In genomic region chr6:72872276-72872675, GRCm38 (mm10) we compare ENCODE assay signal across 26 mouse cellular contexts. TPM values are rescaled to one million over a fixed set of nuclear protein-coding genes. Genes with fewer than 3 reads are reported as not detected.
DNase-seq lines count a peak whose midpoint lies in the region; ATAC-seq and TF ChIP-seq lines count a peak whose summit lies in the region.
"Had no signal": no experiment of that assay in that cellular context is flagged by ENCODE, and none has a peak within 500 bp of the region (broad histone marks: within the 10 kb centered on the region; RNA-seq: fewer than 3 reads in every experiment).

No protein-coding gene starts in this region.

- no peak overlapping the region for H3K9ac ChIP-seq in midbrain, embryonic 14.5 days (replicated peaks; ENCODE audit: low read length)
- H3K9ac ChIP-seq: embryonic facial prominence, embryonic 13.5 days; forebrain, postnatal 0 days; hindbrain, embryonic 13.5 days; intestine, embryonic 15.5 days had no signal

- TF ChIP-seq POLR2A in embryonic fibroblast, embryonic 13.5 days (IDR thresholded peaks at IDR 0.05; ENCODE audit: low read depth, low read length), result no peak

- TF ChIP-seq CTCF in gastrocnemius, adult 2 months (IDR thresholded peaks at IDR 0.05), result no peak
- TF ChIP-seq CTCF in left cerebral cortex, adult 2 months (IDR thresholded peaks at IDR 0.05), result no peak
- TF ChIP-seq CTCF in embryonic fibroblast, embryonic 13.5 days (IDR thresholded peaks at IDR 0.05; ENCODE audit: borderline replicate concordance, insufficient read depth, low read length), result no peak

- no peak overlapping the region for H3K4me3 ChIP-seq in gastrocnemius, adult 2 months
- H3K4me3 ChIP-seq in left cerebral cortex, adult 2 months, result no peak overlapping the region
- no peak overlapping the region for H3K4me3 ChIP-seq in embryonic fibroblast, embryonic 13.5 days (ENCODE audit: insufficient read depth, low read length)
- no peak overlapping the region for H3K4me3 ChIP-seq in midbrain, embryonic 14.5 days (replicated peaks; ENCODE audit: low read depth, low read length)
- H3K4me3 ChIP-seq in limb, embryonic 10.5 days, result no peak overlapping the region
- H3K4me3 ChIP-seq: embryonic facial prominence, embryonic 10.5 days; embryonic facial prominence, embryonic 13.5 days; hindbrain, embryonic 10.5 days; hindbrain, embryonic 13.5 days; intestine, embryonic 15.5 days had no signal

- ATAC-seq in midbrain, embryonic 14.5 days (ENCODE audit: low FRiP score, low TSS enrichment), result no peak
- ATAC-seq: CD4-positive, CD25-positive, alpha-beta regulatory T cell, adult 4 months; forebrain, embryonic 14.5 days; forebrain, postnatal 0 days; hindbrain, embryonic 16.5 days; intestine, embryonic 15.5 days; Patski had no signal

- WGBS in midbrain, embryonic 14.5 days, result 98% methylated on average over 1 of the region's 1 CpGs
- 94% methylated on average over 1 of the region's 1 CpGs for WGBS in limb, embryonic 10.5 days

- H3K4me1 ChIP-seq in embryonic fibroblast, embryonic 13.5 days (ENCODE audit: control insufficient read depth, insufficient read depth, low read length), result peaks cover 14% of the 10 kb centered on the region
- no peaks in the 10 kb centered on the region; the same call in 1 of the 2 replicates for H3K4me1 ChIP-seq in midbrain, embryonic 14.5 days (ENCODE audit: control insufficient read depth, insufficient read depth, low read length)
- H3K4me1 ChIP-seq in limb, embryonic 10.5 days, result 0 out of 2 replicates have a peak, but pooled peaks cover 2% of the 10 kb centered on the region

- H3K36me3 ChIP-seq in midbrain, embryonic 14.5 days (ENCODE audit: control insufficient read depth, insufficient read depth, low read length), result no peaks in the 10 kb centered on the region
- peaks cover 12% of the 10 kb centered on the region for H3K36me3 ChIP-seq in limb, embryonic 10.5 days
- H3K36me3 ChIP-seq: hindbrain, embryonic 10.5 days; hindbrain, embryonic 13.5 days; intestine, embryonic 15.5 days had no signal

- DNase-seq in gastrocnemius, adult 2 months, result no peak
- DNase-seq in gastrocnemius, postnatal 14 days, result no peak
- DNase-seq in left cerebral cortex, adult 2 months (ENCODE audit: extremely low spot score in 1 of 2, low spot score in 2 of 2), result no peak
- no peak for DNase-seq in left cerebral cortex, adult 8-10 months (ENCODE audit: low spot score in 2 of 2)
- DNase-seq in midbrain, embryonic 14.5 days, result no peak
- DNase-seq in limb, embryonic 10.5 days (ENCODE audit: low spot score), result no peak
- DNase-seq: adrenal gland, postnatal 10 days; B cell, adult 2 months; cerebellum, adult 11-12 months; cerebellum, adult 8-10 months; cerebellum, postnatal 10 days; cerebellum, postnatal 36 days; embryo, embryonic 11 days; forebrain, postnatal 0 days; gastrocnemius, postnatal 36 days had no signal

- H3K9me3 ChIP-seq in midbrain, embryonic 14.5 days (ENCODE audit: control insufficient read depth, low read length), result no peaks in the 10 kb centered on the region
- no peaks in the 10 kb centered on the region for H3K9me3 ChIP-seq in limb, embryonic 10.5 days (replicated peaks)
- H3K9me3 ChIP-seq: embryonic facial prominence, embryonic 10.5 days; embryonic facial prominence, embryonic 13.5 days; hindbrain, embryonic 10.5 days; hindbrain, embryonic 13.5 days; intestine, embryonic 15.5 days had no signal

- H3K27ac ChIP-seq in gastrocnemius, adult 2 months, result peak overlapping the region; percentile 66; the same call in 1 of the 2 replicates
- H3K27ac ChIP-seq in left cerebral cortex, adult 2 months, result peak overlapping the region; percentile 32; the same call in 1 of the 2 replicates
- peak overlapping the region; percentile 21; the same call in 1 of the 2 replicates for H3K27ac ChIP-seq in embryonic fibroblast, embryonic 13.5 days (ENCODE audit: insufficient read depth, low read length)
- no peak overlapping the region for H3K27ac ChIP-seq in midbrain, embryonic 14.5 days (replicated peaks; ENCODE audit: low read depth, low read length)
- no peak overlapping the region for H3K27ac ChIP-seq in limb, embryonic 10.5 days
- H3K27ac ChIP-seq: embryonic facial prominence, embryonic 10.5 days; embryonic facial prominence, embryonic 13.5 days; hindbrain, embryonic 10.5 days; hindbrain, embryonic 13.5 days; intestine, embryonic 15.5 days had no signal

- intact Hi-C loops in gastrocnemius, adult 2 months (cut with DNase I), result no loop called here
- intact Hi-C loops in gastrocnemius, postnatal 14 days (cut with DNase I; ENCODE audit: low total_unique reads), result no loop called here
- intact Hi-C loops in left cerebral cortex, adult 2 months (cut with DNase I), result no loop called here

- no peak overlapping the region for H3K4me2 ChIP-seq in midbrain, embryonic 14.5 days (ENCODE audit: low read length)
- H3K4me2 ChIP-seq: embryonic facial prominence, embryonic 13.5 days; heart, embryonic 11.5 days; hindbrain, embryonic 13.5 days; intestine, embryonic 15.5 days had no signal

- no peaks in the 10 kb centered on the region for H3K27me3 ChIP-seq in midbrain, embryonic 14.5 days (ENCODE audit: control insufficient read depth, insufficient read depth, low read length)
- no peaks in the 10 kb centered on the region for H3K27me3 ChIP-seq in limb, embryonic 10.5 days (ENCODE audit: low read depth, poor library complexity, severe bottlenecking)
- H3K27me3 ChIP-seq: embryonic facial prominence, embryonic 13.5 days; hindbrain, embryonic 13.5 days; intestine, embryonic 15.5 days; Patski had no signal

RNA-seq across cellular contexts. Expression of gene Kcmf1, which starts 27.5 kb away (rescaled TPM):
- total RNA-seq in gastrocnemius, adult 2 months (2021), result 100 to 1,000 TPM; 155 to 192 TPM
- 10 to 100 TPM; 78.7 to 84.8 TPM for total RNA-seq in gastrocnemius, postnatal 14 days (2021)
- 10 to 100 TPM; 66.0 to 72.0 TPM for total RNA-seq in left cerebral cortex, adult 2 months (2021)
- 10 to 100 TPM; 66.2 to 67.2 (median 67.1) TPM for total RNA-seq in left cerebral cortex, adult 8-10 months (2022)
- polyA plus RNA-seq in embryonic fibroblast, embryonic 13.5 days (2011; ENCODE audit: insufficient read length, low read depth, missing spikeins), result 132 and 150 TPM in 2 replicates
- polyA plus RNA-seq in midbrain, embryonic 14.5 days (2014; fragmentation: Nextera tagmentation; extraction: Ambion mirVana), result 34.8 and 40.9 TPM in 2 replicates
- polyA plus RNA-seq in limb, embryonic 10.5 days (2016; fragmentation: Nextera tagmentation; extraction: Ambion mirVana), result 41.6 and 48.5 TPM in 2 replicates

Comparison
In these comparisons a context has a peak if more than half of its experiments do, and no peak if none do; other contexts are left out.
1. H3K27ac ChIP-seq: peak in gastrocnemius, adult 2 months (single experiment), left cerebral cortex, adult 2 months (single experiment) and embryonic fibroblast, embryonic 13.5 days (single experiment); none in midbrain, embryonic 14.5 days (single experiment) and limb, embryonic 10.5 days (single experiment).